Mouse (Mus musculus): ENCODE measurements at regions not wholly inside any gene's neighbourhood (a gene's known extent, or its start where the extent isn't known, plus 50 kb on each side); places are given as distances from the start of the nearest gene placed in this dataset.

DNA sequence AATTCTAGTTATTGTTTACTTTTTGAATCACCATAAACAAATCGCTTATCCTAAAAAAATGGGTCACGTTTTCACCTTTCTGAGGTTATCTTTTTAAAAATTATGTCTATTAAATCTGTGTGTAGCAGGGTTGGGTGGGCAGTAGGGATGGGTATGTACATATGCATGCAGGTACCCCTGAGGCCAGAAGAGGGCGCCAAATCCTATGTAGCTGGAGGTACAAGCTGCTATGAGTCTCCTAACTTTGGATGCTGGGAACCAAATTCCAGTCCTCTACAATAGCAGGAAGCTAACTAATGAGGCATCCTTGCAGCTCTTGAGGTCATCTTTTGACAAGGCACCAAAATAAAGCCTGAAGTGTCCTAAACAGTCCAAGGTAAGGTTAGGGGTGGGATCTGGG lies 714.8 kb upstream of the Sox9 start:
- Histone ChIP-seq H3K36me3 (no peaks in the 10 kb centered on the region), H3K4me2 (replicated peaks) (no peak overlapping the region), H3K27me3 (replicated peaks) (no peaks in the 10 kb centered on the region), H3K4me3 (no peak overlapping the region), H3K9ac (no peak overlapping the region), H3K9me3 (peaks cover 3% of the 10 kb centered on the region; the same call in 1 of the 2 replicates), H3K27ac (no peak overlapping the region), H3K4me1 (no peaks in the 10 kb centered on the region)
- 82% methylated on average over 3 of the region's 3 CpGs for WGBS
- ATAC-seq (ENCODE audit: low FRiP score, low read depth) = no peak

DNA sequence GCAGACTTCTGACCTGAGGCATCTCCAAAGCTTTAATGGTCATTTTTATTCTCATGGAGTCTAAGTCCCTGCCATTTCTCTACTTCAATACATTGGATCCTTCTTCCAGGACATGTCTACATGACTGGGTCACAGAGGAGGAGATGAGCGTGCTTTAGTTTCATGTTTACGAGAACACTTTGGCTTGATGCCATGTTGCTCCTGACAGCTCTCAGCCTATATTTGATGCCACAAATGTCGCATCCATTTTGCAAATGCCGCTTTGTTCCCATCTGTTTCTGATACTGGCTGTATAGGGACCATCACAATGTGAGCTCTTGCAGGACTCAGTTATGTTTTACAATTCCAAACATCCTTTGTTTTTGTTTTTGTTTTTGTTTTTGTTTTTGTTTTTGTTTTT lies 713.2 kb upstream of the Sox9 start:
- Histone ChIP-seq H3K27ac (no peak overlapping the region), H3K4me2 (replicated peaks) (no peak overlapping the region), H3K9ac (no peak overlapping the region), H3K4me1 (no peaks in the 10 kb centered on the region), H3K36me3 (no peaks in the 10 kb centered on the region), H3K27me3 (replicated peaks) (no peaks in the 10 kb centered on the region), H3K4me3 (no peak overlapping the region), H3K9me3 (peaks cover 3% of the 10 kb centered on the region; the same call in 1 of the 2 replicates)
- ATAC-seq (ENCODE audit: low FRiP score, low read depth) = no peak
- 88% methylated on average over 4 of the region's 4 CpGs for WGBS

- 92% methylated on average over 7 of the region's 7 CpGs for WGBS
These were observed 710.5 kb upstream of the Sox9 start for GRCm38 (mm10) chr11:112071571-112071970.

DNA sequence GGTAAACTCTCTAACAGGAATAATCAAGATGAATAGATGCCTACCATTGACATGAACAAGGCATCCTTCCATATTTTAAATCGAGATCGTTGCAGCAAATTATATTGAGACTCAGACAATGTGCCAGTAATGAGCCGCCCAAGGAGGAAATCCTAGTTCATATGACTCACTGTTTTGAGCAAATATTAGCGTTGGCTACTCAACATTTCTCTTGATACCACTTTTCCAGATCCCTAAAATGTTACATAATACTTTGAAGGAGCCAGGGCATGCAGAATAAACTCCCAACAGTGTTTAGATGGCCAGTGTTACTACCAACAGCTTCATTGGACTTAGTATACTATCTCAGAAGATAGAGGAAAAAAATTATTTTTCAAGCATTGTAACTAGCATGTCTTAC lies 700.6 kb upstream of the Sox9 start:
- H3K9ac ChIP-seq = no peak overlapping the region
- no peak overlapping the region for H3K4me2 ChIP-seq (replicated peaks)
- no peak overlapping the region for H3K4me3 ChIP-seq
- H3K36me3 ChIP-seq = no peaks in the 10 kb centered on the region
- no peaks in the 10 kb centered on the region for H3K4me1 ChIP-seq
- no peak overlapping the region for H3K27ac ChIP-seq
- 93% methylated on average over 4 of the region's 4 CpGs for WGBS
- H3K27me3 ChIP-seq (replicated peaks) = no peaks in the 10 kb centered on the region
- H3K9me3 ChIP-seq = no peaks in the 10 kb centered on the region
- no peak for ATAC-seq (ENCODE audit: low FRiP score, low read depth)

More at GRCm38 (mm10) chr11:112071571-112071970, 710.5 kb upstream of the Sox9 start:
- Histone ChIP-seq H3K9me3 (peaks cover 3% of the 10 kb centered on the region; the same call in 1 of the 2 replicates), H3K4me3 (no peak overlapping the region), H3K27me3 (replicated peaks) (no peaks in the 10 kb centered on the region), H3K36me3 (no peaks in the 10 kb centered on the region), H3K9ac (no peak overlapping the region), H3K27ac (no peak overlapping the region), H3K4me2 (replicated peaks) (no peak overlapping the region), H3K4me1 (no peaks in the 10 kb centered on the region)
- no peak for ATAC-seq (ENCODE audit: low FRiP score, low read depth)

GRCm38 (mm10) chr11:112083019-112083418 lies 699.0 kb upstream of the Sox9 start:
- no peaks in the 10 kb centered on the region for H3K9me3 ChIP-seq
- H3K4me1 ChIP-seq = no peaks in the 10 kb centered on the region
- WGBS = 71% methylated on average over 4 of the region's 4 CpGs
- H3K9ac ChIP-seq = no peak overlapping the region
- H3K27me3 ChIP-seq (replicated peaks) = no peaks in the 10 kb centered on the region
- H3K36me3 ChIP-seq = no peaks in the 10 kb centered on the region
- ATAC-seq (ENCODE audit: low FRiP score, low read depth) = no peak
- H3K4me3 ChIP-seq = no peak overlapping the region
- no peak overlapping the region for H3K27ac ChIP-seq
- no peak overlapping the region for H3K4me2 ChIP-seq (replicated peaks)

DNA sequence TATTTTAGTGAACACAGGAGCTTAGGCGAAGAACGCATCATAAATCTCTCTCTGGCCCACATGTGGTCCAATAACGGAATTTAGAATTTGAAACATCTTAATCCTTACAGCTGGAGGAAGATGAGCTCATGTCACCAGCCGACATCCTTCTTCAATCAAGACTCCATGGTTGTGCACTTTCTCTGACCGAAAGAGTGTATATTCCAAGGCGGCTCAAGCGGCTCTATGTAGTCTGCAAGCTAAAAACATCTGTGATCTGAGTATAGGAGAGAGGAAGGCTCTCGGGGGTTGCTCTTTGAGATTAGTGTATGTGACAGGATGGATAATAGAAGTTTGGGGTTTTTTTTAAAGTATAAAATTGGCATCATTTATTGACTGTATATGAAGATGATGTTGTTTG lies 689.9 kb upstream of the Sox9 start:
- WGBS = 82% methylated on average over 8 of the region's 8 CpGs
- Histone ChIP-seq H3K27ac (no peak overlapping the region), H3K4me2 (replicated peaks) (no peak overlapping the region), H3K9me3 (no peaks in the 10 kb centered on the region), H3K27me3 (replicated peaks) (no peaks in the 10 kb centered on the region), H3K4me1 (no peaks in the 10 kb centered on the region), H3K36me3 (no peaks in the 10 kb centered on the region), H3K4me3 (no peak overlapping the region), H3K9ac (no peak overlapping the region)
- ATAC-seq (ENCODE audit: low FRiP score, low read depth) = no peak

DNA sequence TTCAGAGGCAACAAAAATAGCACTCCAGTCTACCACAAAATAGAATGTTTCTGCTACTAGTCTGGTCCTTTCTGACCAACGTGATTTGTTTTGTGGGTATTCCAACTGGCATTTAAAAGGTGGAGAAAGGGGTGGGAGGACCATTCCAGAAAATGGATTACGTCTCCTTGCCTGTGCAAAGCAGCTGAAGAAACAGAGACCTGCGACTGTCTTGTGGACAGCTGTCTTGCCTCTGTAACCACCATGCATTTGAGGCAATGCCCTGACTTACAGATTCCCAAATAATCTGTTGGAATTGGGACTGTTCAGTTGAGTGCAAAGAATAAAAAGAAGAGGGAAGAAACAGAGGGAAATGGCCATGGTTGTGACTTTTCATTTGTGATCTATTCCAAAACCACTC lies 687.0 kb upstream of the Sox9 start:
- ATAC-seq (ENCODE audit: low FRiP score, low read depth) = no peak

GRCm38 (mm10) chr11:112098161-112098560 lies 683.9 kb upstream of the Sox9 start:
- H3K36me3 ChIP-seq = no peaks in the 10 kb centered on the region
- H3K4me1 ChIP-seq = no peaks in the 10 kb centered on the region
- H3K27me3 ChIP-seq (replicated peaks) = no peaks in the 10 kb centered on the region
- no peaks in the 10 kb centered on the region for H3K9me3 ChIP-seq
- 64% methylated on average over 1 of the region's 1 CpGs for WGBS
- no peak overlapping the region for H3K9ac ChIP-seq
- ATAC-seq (ENCODE audit: low FRiP score, low read depth) = no peak
- no peak overlapping the region for H3K27ac ChIP-seq
- H3K4me3 ChIP-seq = no peak overlapping the region
- H3K4me2 ChIP-seq (replicated peaks) = no peak overlapping the region

More for the DNA sequence above, 687.0 kb upstream of the Sox9 start:
- Histone ChIP-seq H3K27me3 (replicated peaks) (no peaks in the 10 kb centered on the region), H3K4me3 (no peak overlapping the region), H3K36me3 (no peaks in the 10 kb centered on the region), H3K9me3 (no peaks in the 10 kb centered on the region), H3K4me2 (replicated peaks) (no peak overlapping the region), H3K4me1 (no peaks in the 10 kb centered on the region), H3K27ac (no peak overlapping the region), H3K9ac (no peak overlapping the region)
- 13% methylated on average over 3 of the region's 3 CpGs for WGBS

DNA sequence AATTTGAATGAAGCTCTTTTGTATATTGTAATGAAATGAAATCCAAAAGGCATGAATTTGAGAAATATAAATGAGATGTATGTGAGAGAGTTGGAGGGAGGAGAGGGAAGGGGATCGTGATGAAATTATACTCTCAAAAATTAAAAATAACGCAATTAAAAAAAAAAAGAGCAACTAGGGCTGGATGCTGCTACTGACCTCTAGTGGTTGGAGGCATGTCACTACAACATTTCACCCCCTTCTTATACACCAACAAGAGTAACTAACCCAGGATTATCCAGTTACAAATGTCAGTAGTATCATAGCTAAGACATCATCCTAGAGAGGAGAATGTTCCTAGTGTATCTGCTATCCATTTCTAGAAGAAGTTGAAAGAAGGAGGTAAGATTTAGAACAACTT lies 678.8 kb upstream of the Sox9 start:
- H3K4me3 ChIP-seq = no peak overlapping the region
- no peak for ATAC-seq (ENCODE audit: low FRiP score, low read depth)
- H3K36me3 ChIP-seq = no peaks in the 10 kb centered on the region
- no peak overlapping the region for H3K4me2 ChIP-seq (replicated peaks)
- WGBS = 53% methylated on average over 2 of the region's 2 CpGs
- no peak overlapping the region for H3K27ac ChIP-seq
- no peak overlapping the region for H3K9ac ChIP-seq
- H3K27me3 ChIP-seq (replicated peaks) = no peaks in the 10 kb centered on the region
- H3K9me3 ChIP-seq = no peaks in the 10 kb centered on the region
- no peaks in the 10 kb centered on the region for H3K4me1 ChIP-seq

GRCm38 (mm10) chr11:112106891-112107290 lies 675.1 kb upstream of the Sox9 start:
- no peak overlapping the region for H3K4me2 ChIP-seq (replicated peaks)
- no peak overlapping the region for H3K9ac ChIP-seq
- H3K36me3 ChIP-seq = no peaks in the 10 kb centered on the region
- H3K27ac ChIP-seq = no peak overlapping the region
- H3K4me1 ChIP-seq = no peaks in the 10 kb centered on the region
- no peak for ATAC-seq (ENCODE audit: low FRiP score, low read depth)
- H3K4me3 ChIP-seq = no peak overlapping the region
- WGBS = 76% methylated on average over 4 of the region's 4 CpGs
- H3K9me3 ChIP-seq = no peaks in the 10 kb centered on the region
- H3K27me3 ChIP-seq (replicated peaks) = no peaks in the 10 kb centered on the region

DNA sequence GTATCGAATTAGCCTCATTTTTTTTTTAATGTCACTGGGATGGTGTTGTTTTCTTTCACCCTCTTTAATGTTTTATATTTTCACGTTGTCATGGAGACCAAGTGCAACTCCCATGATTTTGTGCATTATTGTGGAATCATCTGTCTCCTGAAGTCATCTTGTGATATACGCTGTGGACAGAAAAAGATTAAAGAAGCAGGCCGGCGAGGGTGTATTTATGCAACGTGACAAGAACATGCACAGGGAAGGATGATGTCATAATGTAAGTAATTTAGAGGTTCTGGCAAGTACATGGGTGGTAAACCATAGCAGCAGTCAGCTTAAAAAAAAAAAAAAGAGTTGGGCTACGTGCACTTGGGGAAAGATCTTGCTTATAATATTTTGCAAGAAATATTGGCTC lies 674.7 kb upstream of the Sox9 start:
- Histone ChIP-seq H3K36me3 (no peaks in the 10 kb centered on the region), H3K27me3 (replicated peaks) (no peaks in the 10 kb centered on the region), H3K9me3 (no peaks in the 10 kb centered on the region), H3K27ac (no peak overlapping the region), H3K4me1 (no peaks in the 10 kb centered on the region), H3K4me3 (no peak overlapping the region), H3K9ac (no peak overlapping the region), H3K4me2 (replicated peaks) (no peak overlapping the region)
- ATAC-seq (ENCODE audit: low FRiP score, low read depth) = no peak
- 68% methylated on average over 7 of the region's 7 CpGs for WGBS

DNA sequence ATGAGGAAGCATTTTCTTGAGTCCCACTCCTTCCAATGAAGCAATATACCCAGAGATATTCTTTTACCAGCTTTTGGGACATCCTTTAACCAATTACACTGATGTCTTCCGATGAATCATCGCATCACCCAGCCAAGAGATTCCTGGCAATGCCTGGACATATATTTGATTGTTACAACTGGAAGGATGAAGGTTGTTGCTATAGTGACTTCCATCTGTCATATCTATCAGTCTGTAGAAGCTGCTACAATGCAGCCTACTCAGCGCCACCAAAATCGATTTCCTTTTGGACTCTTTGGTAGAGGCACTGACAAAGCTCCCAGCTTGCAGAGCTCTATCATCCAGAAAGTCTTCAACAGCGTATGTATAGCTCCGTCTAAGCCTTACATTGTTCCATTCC lies 661.0 kb upstream of the Sox9 start:
- no peak for ATAC-seq (ENCODE audit: low FRiP score, low read depth)
- H3K27ac ChIP-seq = no peak overlapping the region
- WGBS = 93% methylated on average over 6 of the region's 6 CpGs

GRCm38 (mm10) chr11:112121831-112122230 lies 660.2 kb upstream of the Sox9 start:
- Histone ChIP-seq H3K4me2 (replicated peaks) (no peak overlapping the region), H3K4me1 (no peaks in the 10 kb centered on the region), H3K4me3 (no peak overlapping the region), H3K9me3 (no peaks in the 10 kb centered on the region), H3K9ac (no peak overlapping the region), H3K27ac (no peak overlapping the region), H3K27me3 (replicated peaks) (no peaks in the 10 kb centered on the region), H3K36me3 (no peaks in the 10 kb centered on the region)
- ATAC-seq (ENCODE audit: low FRiP score, low read depth) = no peak
- 76% methylated on average over 5 of the region's 5 CpGs for WGBS

More for the DNA sequence above, 661.0 kb upstream of the Sox9 start:
- Histone ChIP-seq H3K9me3 (no peaks in the 10 kb centered on the region), H3K9ac (no peak overlapping the region), H3K36me3 (no peaks in the 10 kb centered on the region), H3K4me3 (no peak overlapping the region), H3K4me2 (replicated peaks) (no peak overlapping the region), H3K27me3 (replicated peaks) (no peaks in the 10 kb centered on the region), H3K4me1 (no peaks in the 10 kb centered on the region)
